Mouse (Mus musculus) hindbrain, embryonic 16.5 days (tissue): ENCODE measurements at regions not wholly inside any gene's neighbourhood (a gene's known extent, or its start where the extent isn't known, plus 50 kb on each side); places are given as distances from the start of the nearest gene placed in this dataset.
"Not testable (repeated sequence)": the region's sequence is repeated elsewhere in the genome, so short reads cannot be mapped to it uniquely, and the experiment has no call there.

Source experiments
- ATAC-seq: fragments of 200-750 bp; cut with Nextera tagmentation; 2 replicates; pipeline ENCODE4 v1.8.0; 2017; ENCODE audit warnings: moderate TSS enrichment, moderate library complexity
- H3K27ac ChIP-seq: fragments of 300-500 bp; sonication (generic); 2 replicates; pipeline ENCODE4 v1.5.1; 2014; ENCODE audit warnings: low read depth, mild to moderate bottlenecking, control low read depth, low read length, moderate library complexity
- H3K27me3 ChIP-seq: fragments of 300-500 bp; sonication (generic); replicated peaks from 2 replicates; pipeline ENCODE4 v1.6.1; 2014; ENCODE audit warnings: low read length; ENCODE audit not compliant: control insufficient read depth, insufficient read depth
- H3K36me3 ChIP-seq: fragments of 300-500 bp; sonication (generic); 2 replicates; pipeline ENCODE4 v1.6.1; 2014; ENCODE audit warnings: mild to moderate bottlenecking, low read length, moderate library complexity, mixed read lengths; ENCODE audit not compliant: control insufficient read depth, insufficient read depth
- H3K4me1 ChIP-seq: fragments of 300-500 bp; sonication (generic); 2 replicates; pipeline ENCODE4 v1.6.1; 2014; ENCODE audit warnings: low read depth, low read length; ENCODE audit not compliant: control insufficient read depth, insufficient read depth
- H3K4me2 ChIP-seq: fragments of 300-500 bp; sonication (generic); 2 replicates; pipeline ENCODE4 v1.6.1; 2014; ENCODE audit warnings: mild to moderate bottlenecking, low read length, control low read depth, moderate library complexity
- H3K4me3 ChIP-seq: fragments of 300-500 bp; sonication (generic); 2 replicates; pipeline ENCODE4 v1.5.1; 2014; ENCODE audit warnings: mild to moderate bottlenecking, low read length, control low read depth, moderate library complexity
- H3K9ac ChIP-seq: fragments of 300-500 bp; sonication (generic); 2 replicates; pipeline ENCODE4 v1.6.1; 2014; ENCODE audit warnings: low read depth, mild to moderate bottlenecking, control low read depth, low read length, moderate library complexity
- H3K9me3 ChIP-seq: fragments of 300-500 bp; sonication (generic); 2 replicates; pipeline ENCODE4 v1.6.1; 2014; ENCODE audit warnings: mild to moderate bottlenecking, low read length, moderate library complexity; ENCODE audit not compliant: control insufficient read depth
- WGBS: fragments of 180-500 bp; shearing (Covaris S2); extraction: QIAGEN DNeasy Blood & Tissue Kit; methylation state at CpG from one replicate; pipeline ENCODE4 v1.1.7; 2014; 5-methylcytosine and 5-hydroxymethylcytosine counted together

DNA sequence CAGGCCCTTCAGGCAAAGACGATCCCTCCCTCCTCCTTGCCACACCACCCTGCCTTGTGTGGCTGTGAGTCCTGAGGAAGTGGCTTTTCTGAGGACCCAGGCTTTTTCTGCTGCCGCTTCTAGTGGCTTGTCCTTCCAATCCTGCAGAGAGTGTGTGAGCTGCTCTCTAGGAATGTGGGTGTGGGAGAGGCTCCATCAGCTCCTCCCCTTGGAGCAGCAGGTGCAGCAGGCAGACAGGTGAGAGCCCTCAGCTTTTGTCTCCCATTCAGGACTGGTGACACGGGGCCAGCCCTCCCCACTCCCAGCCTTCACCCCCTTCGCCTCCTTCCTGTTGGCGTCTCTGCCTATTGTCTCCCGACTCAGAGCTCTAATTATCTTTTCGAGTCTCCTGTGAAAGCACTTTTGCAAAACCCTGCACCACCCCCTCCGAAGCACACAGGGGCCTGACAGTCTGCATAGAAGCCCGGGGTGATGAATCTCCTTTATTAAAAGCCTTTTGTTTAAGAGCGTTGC lies 150.8 kb upstream of the A430005L14Rik start:
- peak overlapping the region; percentile 24 for H3K9ac ChIP-seq
- H3K36me3 ChIP-seq: no peaks in the 10 kb centered on the region
- no peaks in the 10 kb centered on the region for H3K27me3 ChIP-seq
- H3K27ac ChIP-seq: peak overlapping the region; percentile 37
- peaks cover 9% of the 10 kb centered on the region for H3K4me1 ChIP-seq
- 3% methylated on average over 10 of the region's 10 CpGs for WGBS
- H3K4me3 ChIP-seq: no peak overlapping the region
- H3K4me2 ChIP-seq: peak overlapping the region; percentile 29
- H3K9me3 ChIP-seq: no peaks in the 10 kb centered on the region
- ATAC-seq: peak; percentile 70

DNA sequence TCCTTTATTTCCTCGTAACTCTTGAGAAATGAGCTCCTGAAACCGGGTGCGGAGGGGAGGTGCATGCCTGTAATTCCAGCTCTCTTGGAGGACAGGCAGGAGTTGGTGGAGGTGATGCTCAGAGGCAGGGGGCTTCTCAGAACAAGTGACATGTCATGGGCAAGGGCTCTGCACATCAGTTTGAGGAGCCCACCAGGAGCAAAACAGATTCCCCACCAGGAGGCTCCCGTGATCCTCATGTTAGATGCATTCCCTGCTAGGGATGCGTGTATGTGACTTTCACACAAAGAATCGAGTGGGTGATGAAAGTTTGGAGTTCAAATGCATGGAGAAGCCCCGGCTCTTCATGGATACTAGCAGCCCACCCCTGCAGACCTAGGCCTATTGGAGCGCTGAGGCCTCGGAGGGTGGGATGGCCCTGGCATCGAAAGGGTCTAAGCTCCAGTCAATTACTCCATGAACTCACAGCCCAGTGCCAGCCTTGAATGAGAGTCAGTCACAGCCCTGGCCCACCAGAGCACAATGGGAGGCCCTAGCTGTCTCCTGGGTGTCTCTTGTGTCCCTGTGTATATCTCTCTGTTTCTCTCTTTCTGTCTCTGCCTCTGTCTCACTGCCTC lies 150.1 kb upstream of the A430005L14Rik start:
- Histone ChIP-seq H3K9me3 (no peaks in the 10 kb centered on the region), H3K9ac (0 out of 2 replicates have a peak overlapping the region, but pooled peaks have one; percentile 24), H3K27ac (peak overlapping the region; percentile 37; the same call in 1 of the 2 replicates)

DNA sequence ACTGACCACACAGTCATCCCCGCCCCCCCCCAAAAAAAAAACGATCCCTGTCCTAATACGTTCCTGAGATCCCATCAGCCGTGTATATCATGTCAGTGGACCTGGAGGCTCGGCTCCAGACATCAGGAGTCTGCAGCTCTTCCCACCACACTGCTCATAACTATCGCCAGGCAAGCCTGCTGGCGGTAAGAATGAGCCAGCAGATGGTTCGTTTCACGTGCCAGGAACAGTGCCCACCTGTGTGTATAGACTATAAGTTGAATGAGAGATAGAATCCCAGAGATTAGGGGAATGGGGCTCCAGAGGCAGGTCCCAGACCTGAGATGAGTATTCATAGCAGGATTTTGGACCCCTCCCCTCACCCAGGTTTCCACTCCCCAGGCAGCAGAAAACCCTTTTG lies 144.2 kb upstream of the A430005L14Rik start:
- Histone ChIP-seq H3K9me3 (no peaks in the 10 kb centered on the region), H3K4me2 (no peak overlapping the region), H3K36me3 (no peaks in the 10 kb centered on the region), H3K27ac (no peak overlapping the region), H3K9ac (no peak overlapping the region), H3K4me1 (no peaks in the 10 kb centered on the region), H3K4me3 (no peak overlapping the region), H3K27me3 (no peaks in the 10 kb centered on the region)
- 88% methylated on average over 9 of the region's 9 CpGs for WGBS
- ATAC-seq: no peak

More for the DNA sequence above, 150.1 kb upstream of the A430005L14Rik start:
- Histone ChIP-seq H3K27me3 (no peaks in the 10 kb centered on the region), H3K4me2 (peak overlapping the region; percentile 29), H3K36me3 (no peaks in the 10 kb centered on the region), H3K4me1 (peaks cover 9% of the 10 kb centered on the region), H3K4me3 (no peak overlapping the region)
- no peak; the same call in 1 of the 2 replicates for ATAC-seq
- 17% methylated on average over 10 of the region's 10 CpGs for WGBS

DNA sequence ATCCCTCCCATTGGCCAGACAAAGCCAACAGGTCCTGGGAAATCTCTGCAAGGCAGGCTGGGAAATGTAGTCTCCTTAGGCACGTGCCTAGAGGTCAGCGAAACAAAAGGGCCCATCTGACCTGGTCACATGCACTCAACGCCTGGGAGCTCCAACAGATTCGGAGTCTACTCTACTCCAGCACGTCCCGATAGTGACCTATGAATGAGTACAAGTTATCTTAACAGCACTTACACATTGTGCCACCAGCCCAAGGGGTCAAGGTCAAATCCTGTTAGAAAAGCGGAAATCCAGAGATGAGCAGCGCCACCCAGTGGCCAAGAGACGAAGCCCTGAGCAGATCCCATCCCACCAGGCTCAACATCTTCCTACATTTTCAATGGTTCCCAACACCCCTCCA lies 129.1 kb upstream of the A430005L14Rik start:
- Histone ChIP-seq H3K27me3 (no peaks in the 10 kb centered on the region), H3K9ac (no peak overlapping the region), H3K27ac (no peak overlapping the region), H3K9me3 (no peaks in the 10 kb centered on the region), H3K4me3 (no peak overlapping the region), H3K4me2 (no peak overlapping the region), H3K4me1 (no peaks in the 10 kb centered on the region), H3K36me3 (no peaks in the 10 kb centered on the region)
- no peak for ATAC-seq
- WGBS: 31% methylated on average over 9 of the region's 9 CpGs

DNA sequence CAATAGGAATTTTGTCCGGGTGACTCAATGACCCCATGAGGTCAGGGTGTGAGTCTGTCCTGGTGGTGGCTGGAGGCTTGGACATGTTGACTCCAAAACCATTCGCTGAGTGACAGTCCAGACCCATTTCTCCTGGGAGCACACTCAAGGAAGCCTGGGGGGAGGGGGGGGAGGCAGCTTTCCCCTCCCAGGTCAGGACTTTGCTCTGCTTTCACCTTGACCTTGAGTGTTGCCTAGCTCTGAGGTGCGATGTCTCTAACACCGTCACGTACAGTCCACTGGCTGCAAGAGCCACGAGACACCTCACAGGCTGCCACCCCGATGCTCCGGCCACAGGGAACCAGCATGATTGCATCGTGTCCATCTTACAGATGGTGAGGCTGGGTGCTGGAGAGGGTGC lies 127.3 kb upstream of the A430005L14Rik start:
- Histone ChIP-seq H3K9ac (no peak overlapping the region), H3K4me3 (no peak overlapping the region), H3K4me2 (no peak overlapping the region), H3K27me3 (no peaks in the 10 kb centered on the region), H3K9me3 (no peaks in the 10 kb centered on the region), H3K27ac (no peak overlapping the region), H3K36me3 (no peaks in the 10 kb centered on the region), H3K4me1 (no peaks in the 10 kb centered on the region)
- WGBS: 92% methylated on average over 9 of the region's 9 CpGs
- ATAC-seq: no peak

DNA sequence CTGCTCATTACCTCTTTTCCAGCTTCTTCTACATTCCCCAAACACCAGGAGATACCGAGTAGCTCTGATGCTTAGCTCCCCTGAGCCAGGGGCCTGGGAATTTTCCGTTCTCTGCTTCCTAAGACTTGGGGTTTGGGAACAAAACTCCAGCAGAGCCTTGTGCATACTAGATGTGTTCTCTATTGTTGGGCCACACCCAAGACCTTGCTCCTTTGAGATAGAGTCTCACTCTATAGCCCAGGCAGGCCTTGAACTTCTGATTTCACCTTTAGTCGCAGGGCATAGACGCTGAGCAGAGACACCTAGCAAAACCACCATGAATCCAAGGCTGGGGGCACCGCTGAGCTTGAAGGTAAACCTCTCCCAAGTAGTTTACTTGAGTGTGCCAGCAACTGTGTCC lies 126.5 kb upstream of the A430005L14Rik start:
- WGBS: 93% methylated on average over 5 of the region's 5 CpGs
- Histone ChIP-seq H3K36me3 (no peaks in the 10 kb centered on the region), H3K4me3 (no peak overlapping the region), H3K9ac (no peak overlapping the region), H3K27me3 (no peaks in the 10 kb centered on the region), H3K4me1 (no peaks in the 10 kb centered on the region), H3K27ac (no peak overlapping the region), H3K9me3 (no peaks in the 10 kb centered on the region), H3K4me2 (no peak overlapping the region)
- no peak for ATAC-seq

DNA sequence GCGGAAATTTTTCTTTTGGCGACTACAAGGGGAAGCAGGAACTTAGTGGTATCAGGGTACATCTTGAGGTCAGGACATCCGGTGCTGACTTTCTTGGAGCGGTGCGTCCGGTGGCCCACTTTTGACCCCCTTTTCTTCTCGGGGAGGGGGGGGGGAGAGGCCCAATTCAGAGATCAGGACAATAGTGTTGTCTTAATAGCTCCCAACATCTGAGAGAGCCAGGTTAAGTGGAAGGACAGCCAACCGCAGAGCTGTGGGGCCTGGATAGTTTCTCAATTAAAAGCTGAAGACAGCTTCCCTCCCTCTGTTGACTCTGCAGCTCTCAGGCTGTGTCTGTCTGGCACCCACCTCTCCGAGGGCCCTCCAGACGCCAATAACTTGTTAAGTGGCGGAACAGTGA lies 125.8 kb upstream of the A430005L14Rik start:
- H3K36me3 ChIP-seq, H3K27me3 ChIP-seq, H3K27ac ChIP-seq, H3K9me3 ChIP-seq, H3K4me3 ChIP-seq, H3K9ac ChIP-seq, H3K4me2 ChIP-seq, ATAC-seq, H3K4me1 ChIP-seq: not testable (repeated sequence)
- 85% methylated on average over 10 of the region's 11 CpGs for WGBS

DNA sequence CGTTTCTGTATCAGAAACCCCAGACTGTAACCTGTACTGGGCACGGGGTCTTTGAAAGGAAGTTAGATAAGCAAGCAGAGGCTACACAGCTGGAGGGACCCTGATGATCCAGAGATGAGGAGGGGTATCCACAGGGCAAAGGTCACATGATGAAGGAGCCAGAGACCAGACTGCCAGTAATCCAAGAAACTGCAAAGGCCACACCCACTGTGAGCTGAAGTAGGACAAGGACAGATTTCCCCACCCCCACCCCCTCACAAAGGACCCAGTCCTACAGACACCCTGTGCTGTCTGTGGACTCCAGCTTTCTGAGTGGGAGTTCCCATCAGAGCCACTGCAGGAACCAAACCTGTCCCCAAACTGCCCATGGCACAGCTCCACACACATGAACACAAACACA lies 124.9 kb upstream of the A430005L14Rik start:
- Histone ChIP-seq H3K27ac (no peak overlapping the region), H3K36me3 (no peaks in the 10 kb centered on the region), H3K27me3 (no peaks in the 10 kb centered on the region), H3K4me3 (no peak overlapping the region), H3K4me2 (no peak overlapping the region), H3K9me3 (no peaks in the 10 kb centered on the region), H3K4me1 (no peaks in the 10 kb centered on the region), H3K9ac (no peak overlapping the region)
- ATAC-seq: no peak
- 84% methylated on average over 2 of the region's 2 CpGs for WGBS

DNA sequence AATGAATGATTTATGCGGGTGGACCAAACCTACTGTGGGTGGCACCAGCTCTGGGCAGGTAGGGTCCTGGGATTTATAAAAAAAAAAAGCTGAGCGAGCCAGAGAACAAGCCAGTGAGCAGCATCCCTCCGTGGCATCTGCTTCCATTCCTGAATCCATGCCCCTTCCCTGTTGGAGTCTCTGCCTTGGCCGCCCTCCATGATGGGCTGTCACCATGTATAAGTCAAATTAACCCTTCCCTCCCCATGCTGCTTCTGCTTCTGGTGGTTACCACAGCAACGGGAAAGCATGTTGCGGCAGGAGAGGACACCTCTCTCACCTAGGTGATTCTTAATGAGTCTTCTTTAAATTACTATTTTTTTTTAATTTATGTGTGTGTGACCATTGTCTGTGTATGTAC lies 112.3 kb upstream of the A430005L14Rik start:
- no peak overlapping the region for H3K4me2 ChIP-seq
- peaks cover 6% of the 10 kb centered on the region for H3K4me1 ChIP-seq
- no peaks in the 10 kb centered on the region for H3K9me3 ChIP-seq
- H3K36me3 ChIP-seq: no peaks in the 10 kb centered on the region
- no peak overlapping the region for H3K27ac ChIP-seq
- H3K9ac ChIP-seq: no peak overlapping the region
- WGBS: 71% methylated on average over 6 of the region's 6 CpGs
- H3K27me3 ChIP-seq: no peaks in the 10 kb centered on the region
- ATAC-seq: no peak
- no peak overlapping the region for H3K4me3 ChIP-seq
